Mouse (Mus musculus) testis, adult 2 months (tissue): ENCODE data around the gene Msx2. TPM values are rescaled to one million over a fixed set of nuclear protein-coding genes. Genes with fewer than 3 reads are reported as not detected.

Source experiments
- H3K27ac ChIP-seq: fragments of 200-500 bp; 2 replicates; pipeline ENCODE4 v1.5.1; 2012; ENCODE audit warnings: low read depth, low read length; ENCODE audit not compliant: control insufficient read depth, insufficient read depth
- H3K27me3 ChIP-seq: fragments of 200-500 bp; 2 replicates; pipeline ENCODE4 v1.6.1; 2012; ENCODE audit warnings: mild to moderate bottlenecking, low read length, moderate library complexity; ENCODE audit not compliant: control insufficient read depth, insufficient read depth
- H3K36me3 ChIP-seq: fragments of 200-500 bp; 2 replicates; pipeline ENCODE4 v1.6.1; 2012; ENCODE audit warnings: mild to moderate bottlenecking, low read length; ENCODE audit not compliant: control insufficient read depth, insufficient read depth
- H3K4me1 ChIP-seq: fragments of 200-500 bp; 2 replicates; pipeline ENCODE4 v1.6.1; 2012; ENCODE audit warnings: low read length; ENCODE audit not compliant: control insufficient read depth, insufficient read depth
- H3K4me3 ChIP-seq: fragments of 200-500 bp; 2 replicates; pipeline ENCODE4 v1.5.1; 2012; ENCODE audit warnings: low read depth, mild to moderate bottlenecking, low read length, moderate library complexity, mixed read lengths; ENCODE audit not compliant: control insufficient read depth
- CTCF ChIP-seq: fragments of 200-500 bp; IDR thresholded peaks from 2 replicates; pipeline ENCODE4 v1.5.1; 2012; ENCODE audit warnings: low read depth, mild to moderate bottlenecking, inconsistent platforms, low read length, moderate library complexity; ENCODE audit not compliant: control insufficient read depth, insufficient read depth, insufficient replicate concordance
- POLR2A ChIP-seq: fragments of 200-500 bp; IDR thresholded peaks from 2 replicates; pipeline ENCODE4 v1.6.1; 2012; ENCODE audit warnings: low read depth, mild to moderate bottlenecking, inconsistent platforms, low read length, moderate library complexity; ENCODE audit not compliant: control insufficient read depth
- polyA plus RNA-seq: library from polyadenylated mRNA; depleted of rRNA; stranded (reverse); fragments of >200 nt; gene quantifications from 2 replicates; pipeline ENCODE4 v1.2.3, GENCODE M21; 2012

The Msx2 gene
- polyA plus RNA-seq, 1 experiment = 0.54 TPM

- Histone ChIP-seq H3K27me3 (peaks cover 10% of the 10 kb centered on the region), H3K4me1 (peaks cover 14% of the 10 kb centered on the region), H3K36me3 (no peaks in the 10 kb centered on the region), H3K27ac (no peak overlapping the region), H3K4me3 (peak overlapping the region; percentile 61)
- no peak for TF ChIP-seq CTCF
- no peak for TF ChIP-seq POLR2A
Observed at GRCm38 (mm10) chr13:53471926-53472613, 804 bp downstream of the Msx2 start.

DNA sequence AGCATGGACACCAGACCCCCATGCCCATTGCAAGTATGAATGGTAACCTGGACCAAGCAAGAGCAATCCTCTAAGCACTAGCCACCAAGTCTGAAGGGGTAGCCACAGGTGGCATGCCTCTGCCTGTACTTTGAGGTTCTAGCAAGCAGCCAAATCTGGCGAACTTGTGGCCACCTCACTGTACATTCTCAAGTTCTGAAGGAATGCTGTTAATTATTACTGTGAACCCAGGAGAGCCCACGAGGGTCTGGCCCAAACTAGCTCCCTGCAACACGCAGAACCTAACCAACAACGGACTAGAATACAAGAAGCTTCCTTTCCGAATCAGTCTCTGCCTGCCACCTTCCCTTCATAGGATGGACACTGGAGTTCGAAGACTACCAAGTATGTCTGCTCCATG, 1.5 kb downstream of the Msx2 start:
- Histone ChIP-seq H3K27ac (no peak overlapping the region), H3K27me3 (peaks cover 10% of the 10 kb centered on the region), H3K4me1 (peaks cover 14% of the 10 kb centered on the region), H3K4me3 (no peak overlapping the region), H3K36me3 (no peaks in the 10 kb centered on the region)
- TF ChIP-seq CTCF = no peak
- no peak for TF ChIP-seq POLR2A

DNA sequence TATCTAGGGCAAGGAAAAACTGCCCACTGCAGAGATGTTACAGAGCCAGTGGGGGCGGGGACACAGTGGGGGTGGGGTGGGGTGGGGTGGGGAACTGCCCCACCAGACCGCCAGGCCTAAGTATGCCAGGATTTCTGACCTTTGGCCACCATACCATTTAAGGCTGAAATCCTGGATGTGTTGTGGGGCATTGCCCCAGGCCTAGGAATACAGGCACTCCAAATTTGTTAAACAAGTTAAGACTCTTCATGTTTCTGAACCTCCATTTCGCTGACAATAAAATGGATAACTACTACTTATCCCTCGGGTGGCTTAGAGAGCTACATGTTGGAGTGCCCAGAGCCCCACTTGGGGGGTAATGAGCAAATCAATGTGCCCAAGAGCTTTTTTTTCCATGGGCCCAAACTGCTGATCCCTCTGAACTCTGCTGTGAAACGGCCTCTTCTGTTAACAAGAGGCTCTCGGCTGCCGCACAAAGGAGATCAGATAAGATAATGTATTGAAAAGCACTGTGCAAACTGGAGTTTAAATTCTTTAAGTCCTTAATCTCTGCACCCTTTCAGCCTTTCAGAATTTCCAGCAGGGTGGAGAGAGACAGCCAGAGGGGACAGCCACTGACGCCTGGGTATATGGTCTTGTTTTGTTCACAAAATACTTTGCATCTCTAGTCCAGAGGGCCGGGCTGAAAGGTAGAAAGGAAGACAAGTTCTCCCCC, 2.3 kb downstream of the Msx2 start:
- Histone ChIP-seq H3K27me3 (peaks cover 11% of the 10 kb centered on the region), H3K36me3 (no peaks in the 10 kb centered on the region), H3K4me3 (no peak overlapping the region), H3K4me1 (peaks cover 8% of the 10 kb centered on the region), H3K27ac (no peak overlapping the region)
- TF ChIP-seq POLR2A (no peak), CTCF (no peak)

- Histone ChIP-seq H3K4me3 (no peak overlapping the region), H3K27ac (no peak overlapping the region), H3K27me3 (peaks cover 14% of the 10 kb centered on the region)
Observed at GRCm38 (mm10) chr13:53469756-53470155, 3.1 kb downstream of the Msx2 start.

GRCm38 (mm10) chr13:53468171-53468570, 4.7 kb downstream of the Msx2 start:
- Histone ChIP-seq H3K36me3 (no peaks in the 10 kb centered on the region), H3K4me3 (no peak overlapping the region), H3K27ac (no peak overlapping the region), H3K4me1 (peaks cover 16% of the 10 kb centered on the region), H3K27me3 (peaks cover 11% of the 10 kb centered on the region)
- TF ChIP-seq CTCF = no peak
- no peak for TF ChIP-seq POLR2A

More at GRCm38 (mm10) chr13:53469756-53470155, 3.1 kb downstream of the Msx2 start:
- peaks cover 10% of the 10 kb centered on the region for H3K4me1 ChIP-seq
- TF ChIP-seq POLR2A (no peak), CTCF (no peak)
- no peaks in the 10 kb centered on the region for H3K36me3 ChIP-seq

- Histone ChIP-seq H3K4me3 (no peak overlapping the region), H3K27me3 (peaks cover 11% of the 10 kb centered on the region), H3K4me1 (peaks cover 27% of the 10 kb centered on the region), H3K36me3 (no peaks in the 10 kb centered on the region), H3K27ac (no peak overlapping the region)
- no peak for TF ChIP-seq CTCF
- no peak for TF ChIP-seq POLR2A
Observed at GRCm38 (mm10) chr13:53466189-53466866, 6.5 kb downstream of the Msx2 start.

GRCm38 (mm10) chr13:53465191-53465820, 7.6 kb downstream of the Msx2 start:
- H3K4me3 ChIP-seq = no peak overlapping the region
- TF ChIP-seq POLR2A (no peak), CTCF (no peak)
- H3K4me1 ChIP-seq = peaks cover 27% of the 10 kb centered on the region
- H3K27me3 ChIP-seq = peaks cover 11% of the 10 kb centered on the region
- H3K36me3 ChIP-seq = no peaks in the 10 kb centered on the region
- H3K27ac ChIP-seq = no peak overlapping the region
